Mouse (Mus musculus) E14TG2a.4 (cell line): Measurements from ENCODE around the gene Gm20388.

Experiments used
- H3K27me3 ChIP-seq: 2 replicates; pipeline ENCODE4 v1.6.1; 2014; ENCODE audit warnings: low read length, control low read depth; ENCODE audit not compliant: insufficient read depth
- H3K36me3 ChIP-seq: 2 replicates; pipeline ENCODE4 v1.6.1; 2014; ENCODE audit warnings: low read length, control low read depth; ENCODE audit not compliant: insufficient read depth
- H3K4me1 ChIP-seq: replicated peaks from 2 replicates; pipeline ENCODE4 v1.6.1; 2014; ENCODE audit warnings: low read depth, low read length, control low read depth
- H3K4me3 ChIP-seq: replicated peaks from 2 replicates; pipeline ENCODE4 v1.5.1; 2014; ENCODE audit warnings: mild to moderate bottlenecking, low read length
- H3K9me3 ChIP-seq: 2 replicates; pipeline ENCODE4 v1.6.1; 2014; ENCODE audit warnings: low read length, control low read depth
- CTCF ChIP-seq: conservative IDR thresholded peaks from 2 replicates; pipeline ENCODE4 v1.5.1; 2014; ENCODE audit warnings: low read length
- NANOG ChIP-seq: IDR thresholded peaks from 2 replicates; pipeline ENCODE4 v1.6.1; 2014; ENCODE audit warnings: borderline replicate concordance, low read length, mixed read lengths
- POU5F1 ChIP-seq: IDR thresholded peaks from 2 replicates; pipeline ENCODE4 v1.6.1; 2014; ENCODE audit warnings: low read length, borderline replicate concordance

The Gm20388 gene

GRCm38 (mm10) chr8:122966638-122967037 is 3056.0 kb downstream of the Gm20388 start:
- peaks cover 78% of the 10 kb centered on the region for H3K4me1 ChIP-seq
- TF ChIP-seq POU5F1 (no peak), NANOG (no peak), CTCF (no peak)
- no peaks in the 10 kb centered on the region for H3K9me3 ChIP-seq
- H3K27me3 ChIP-seq, result no peaks in the 10 kb centered on the region
- no peak overlapping the region for H3K4me3 ChIP-seq
- peaks cover 62% of the 10 kb centered on the region for H3K36me3 ChIP-seq

DNA sequence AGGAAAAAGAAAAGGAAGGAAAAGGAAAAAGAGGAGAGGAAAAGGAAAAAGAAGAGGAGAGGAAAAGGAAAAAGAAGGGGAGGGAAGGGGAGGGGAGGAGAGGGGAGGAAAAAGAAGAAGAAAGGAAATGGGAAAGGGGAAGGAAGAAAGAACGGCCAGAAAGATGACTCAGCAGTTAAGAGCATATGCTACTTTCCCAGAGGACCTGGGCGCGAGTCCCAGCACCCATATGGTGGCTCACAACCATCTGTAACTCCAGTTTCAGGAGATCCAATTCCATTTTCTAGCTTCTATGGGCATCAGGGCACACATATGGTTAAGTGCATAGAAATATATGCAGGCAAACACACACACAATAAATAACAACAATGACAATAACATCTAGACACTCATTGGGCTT is 3057.5 kb downstream of the Gm20388 start:
- no peak for TF ChIP-seq CTCF
- TF ChIP-seq POU5F1, result no peak
- TF ChIP-seq NANOG, result no peak
- no peaks in the 10 kb centered on the region for H3K9me3 ChIP-seq
- H3K4me3 ChIP-seq, result no peak overlapping the region
- H3K36me3 ChIP-seq, result peaks cover 65% of the 10 kb centered on the region
- H3K4me1 ChIP-seq, result peaks cover 66% of the 10 kb centered on the region
- H3K27me3 ChIP-seq, result no peaks in the 10 kb centered on the region

GRCm38 (mm10) chr8:122969964-122970620 is 3059.5 kb downstream of the Gm20388 start:
- Histone ChIP-seq H3K36me3 (peaks cover 68% of the 10 kb centered on the region), H3K4me1 (peaks cover 57% of the 10 kb centered on the region), H3K9me3 (no peaks in the 10 kb centered on the region), H3K4me3 (no peak overlapping the region), H3K27me3 (no peaks in the 10 kb centered on the region)
- TF ChIP-seq POU5F1, result no peak
- no peak for TF ChIP-seq CTCF
- no peak for TF ChIP-seq NANOG

DNA sequence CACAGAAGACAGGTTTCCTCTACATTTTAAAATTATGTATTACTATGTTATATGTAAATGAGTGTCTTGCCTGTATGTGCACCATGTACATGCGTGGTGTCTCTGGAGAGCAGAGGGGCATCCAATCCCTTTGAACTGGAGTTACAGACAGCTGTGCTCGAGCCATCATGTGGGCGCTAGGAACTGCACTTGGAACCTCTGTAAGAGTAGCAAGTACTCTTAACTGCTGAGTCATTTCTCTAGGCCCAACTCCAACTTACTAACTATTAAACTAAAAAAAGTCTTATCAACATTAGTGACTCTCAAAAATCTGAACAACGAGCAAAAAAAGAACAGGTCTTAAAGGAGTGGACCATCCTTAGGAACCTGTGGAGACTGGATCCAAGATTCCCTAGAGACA is 3065.4 kb downstream of the Gm20388 start:
- peaks cover 71% of the 10 kb centered on the region for H3K4me1 ChIP-seq
- H3K36me3 ChIP-seq, result peaks cover 32% of the 10 kb centered on the region
- H3K9me3 ChIP-seq, result no peaks in the 10 kb centered on the region
- no peaks in the 10 kb centered on the region for H3K27me3 ChIP-seq
- TF ChIP-seq POU5F1, result no peak
- no peak for TF ChIP-seq CTCF
- TF ChIP-seq NANOG, result no peak
- H3K4me3 ChIP-seq, result no peak overlapping the region

DNA sequence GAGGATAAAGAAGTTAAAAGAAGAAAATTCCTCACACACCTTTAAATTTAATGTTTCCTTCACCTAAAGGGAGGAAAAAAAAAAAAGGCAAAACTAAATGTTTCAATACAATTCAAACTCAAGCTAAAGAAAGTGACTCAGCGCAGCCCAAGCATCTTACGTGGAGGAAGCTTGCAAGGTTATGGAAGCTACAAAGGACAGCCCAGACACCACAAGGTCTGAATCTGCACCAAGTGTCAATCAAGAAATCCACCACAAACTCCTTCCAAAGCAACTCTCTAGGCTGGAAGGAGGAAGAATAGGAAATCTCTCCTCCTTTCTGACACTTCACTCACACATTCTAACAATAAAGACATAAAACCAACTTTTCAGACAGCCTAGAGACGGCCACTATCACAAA is 3068.8 kb downstream of the Gm20388 start:
- peaks cover 15% of the 10 kb centered on the region for H3K36me3 ChIP-seq
- H3K4me1 ChIP-seq, result peaks cover 82% of the 10 kb centered on the region
- TF ChIP-seq CTCF, result no peak
- TF ChIP-seq NANOG, result no peak
- no peak for TF ChIP-seq POU5F1
- no peaks in the 10 kb centered on the region for H3K9me3 ChIP-seq
- H3K4me3 ChIP-seq, result no peak overlapping the region
- H3K27me3 ChIP-seq, result no peaks in the 10 kb centered on the region

DNA sequence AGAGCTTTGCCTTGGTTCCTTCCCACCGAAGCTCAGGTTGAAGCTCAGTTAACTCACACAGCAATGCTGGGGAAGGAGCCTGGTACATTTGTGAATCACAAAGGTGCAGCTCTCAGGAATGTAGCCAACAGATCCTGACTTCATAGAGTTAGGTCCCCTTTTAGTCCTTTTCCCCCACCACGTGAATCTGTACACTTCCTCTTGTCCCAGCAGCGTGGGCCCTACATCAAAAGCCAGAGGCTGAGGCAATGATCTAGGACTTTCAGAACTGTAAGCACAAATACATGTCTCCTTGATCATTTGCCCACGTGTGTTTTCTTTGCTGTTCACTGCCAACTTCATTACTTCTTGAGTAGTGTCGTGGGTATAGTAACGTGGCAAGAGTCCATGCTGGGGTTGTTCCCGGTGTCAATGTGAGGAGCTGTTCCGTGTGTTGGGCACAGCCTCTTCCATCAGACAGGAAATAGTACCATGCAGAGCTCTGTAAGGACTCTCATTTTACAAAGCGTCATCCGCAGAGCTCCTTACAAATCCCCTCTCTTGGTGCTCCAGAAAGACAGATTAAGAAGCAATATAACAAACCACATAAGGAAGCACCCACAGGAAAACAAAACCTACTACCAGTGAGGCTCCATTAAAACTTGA is 3069.3 kb downstream of the Gm20388 start:
- H3K4me3 ChIP-seq, result no peak overlapping the region
- H3K9me3 ChIP-seq, result no peaks in the 10 kb centered on the region
- H3K4me1 ChIP-seq, result peaks cover 86% of the 10 kb centered on the region

DNA sequence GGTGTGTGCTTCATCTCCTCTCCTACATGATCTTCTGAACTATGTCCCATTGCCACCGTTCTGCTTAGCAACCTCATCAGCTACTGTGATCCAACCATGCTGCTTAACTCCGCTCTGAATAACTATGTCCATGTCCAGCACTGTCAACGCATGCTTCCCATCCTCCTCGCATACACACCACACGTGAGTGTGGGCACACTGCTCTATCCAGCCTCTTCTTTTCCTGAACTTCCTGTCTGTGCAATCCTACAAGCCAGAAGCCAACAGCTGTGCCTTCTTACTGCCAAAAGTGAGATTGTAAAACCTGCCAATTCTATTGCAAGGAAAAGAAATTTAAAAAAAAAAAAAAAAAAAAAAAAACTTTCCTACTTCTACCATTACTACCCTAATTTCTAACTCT is 3071.0 kb downstream of the Gm20388 start:
- TF ChIP-seq NANOG (no peak), CTCF (no peak), POU5F1 (no peak)
- Histone ChIP-seq H3K27me3 (no peaks in the 10 kb centered on the region), H3K4me3 (no peak overlapping the region), H3K9me3 (no peaks in the 10 kb centered on the region), H3K4me1 (peaks cover 90% of the 10 kb centered on the region), H3K36me3 (peaks cover 16% of the 10 kb centered on the region; the same call in 1 of the 2 replicates)

More for the DNA sequence above, 3069.3 kb downstream of the Gm20388 start:
- Histone ChIP-seq H3K36me3 (peaks cover 10% of the 10 kb centered on the region; the same call in 1 of the 2 replicates), H3K27me3 (no peaks in the 10 kb centered on the region)
- no peak for TF ChIP-seq NANOG
- TF ChIP-seq POU5F1, result no peak
- no peak for TF ChIP-seq CTCF

DNA sequence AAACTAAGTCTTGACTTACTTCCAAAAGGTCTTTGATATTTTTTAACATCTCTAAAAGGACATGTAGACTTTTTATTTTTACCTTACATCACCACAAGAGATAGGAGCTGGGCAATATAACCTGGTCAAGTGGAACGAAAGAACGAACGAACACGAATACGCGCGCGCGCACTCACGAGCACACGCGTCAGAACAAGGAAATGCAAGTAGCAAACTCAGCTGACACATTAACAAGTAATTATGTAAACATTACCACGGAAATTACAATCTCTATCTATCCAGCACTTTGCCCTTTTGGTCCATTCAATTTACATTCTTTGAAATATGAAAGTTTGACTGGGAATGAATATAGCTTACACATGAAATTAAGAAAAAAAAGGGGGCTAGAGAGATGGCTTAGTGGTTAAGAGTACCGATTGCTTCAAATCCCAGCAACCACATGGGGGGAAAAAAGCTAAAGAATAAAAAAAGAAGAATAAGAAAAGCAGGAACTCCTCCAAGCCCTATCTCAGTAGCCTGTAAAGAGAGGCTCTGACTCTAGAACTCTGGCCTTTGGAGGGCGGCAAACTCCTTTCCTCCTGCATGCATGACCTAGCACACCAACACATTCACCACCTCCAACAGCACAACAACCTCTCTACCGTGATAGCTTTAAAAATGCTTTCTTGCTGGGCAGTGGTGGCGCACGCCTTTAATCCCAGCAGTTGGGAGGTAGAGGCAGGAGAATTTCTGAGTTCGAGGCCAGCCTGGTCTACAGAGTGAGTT is 3072.7 kb downstream of the Gm20388 start:
- H3K4me1 ChIP-seq, result peaks cover 91% of the 10 kb centered on the region
- no peak for TF ChIP-seq POU5F1
- TF ChIP-seq CTCF, result no peak
- TF ChIP-seq NANOG, result no peak
- no peaks in the 10 kb centered on the region for H3K9me3 ChIP-seq
- H3K36me3 ChIP-seq, result peaks cover 16% of the 10 kb centered on the region; the same call in 1 of the 2 replicates
- H3K4me3 ChIP-seq, result no peak overlapping the region
- no peaks in the 10 kb centered on the region for H3K27me3 ChIP-seq

- Histone ChIP-seq H3K9me3 (no peaks in the 10 kb centered on the region), H3K36me3 (peaks cover 16% of the 10 kb centered on the region; the same call in 1 of the 2 replicates), H3K4me3 (no peak overlapping the region), H3K27me3 (no peaks in the 10 kb centered on the region), H3K4me1 (peaks cover 90% of the 10 kb centered on the region)
- TF ChIP-seq CTCF (no peak), NANOG (no peak), POU5F1 (no peak)
Observed at GRCm38 (mm10) chr8:122984175-122984574, 3073.5 kb downstream of the Gm20388 start.
